ENCODE assay signal across 22 mouse cellular contexts in genomic region chr4:56961320-56961925, GRCm38 (mm10). TPM values are rescaled to one million over a fixed set of nuclear protein-coding genes. Genes with fewer than 3 reads are reported as not detected.
A peak's percentile ranks its signal among the peaks of the same experiment; 100 is the strongest.
DNase-seq lines count a peak whose midpoint lies in the region; ATAC-seq and TF ChIP-seq lines count a peak whose summit lies in the region.
"Had no signal": no experiment of that assay in that cellular context is flagged by ENCODE, and none has a peak within 500 bp of the region (broad histone marks: within the 10 kb centered on the region; RNA-seq: fewer than 3 reads in every experiment).

No protein-coding gene starts in this region.

- H3K4me1 ChIP-seq in heart, embryonic 13.5 days = peaks cover 21% of the 10 kb centered on the region
- peaks cover 6% of the 10 kb centered on the region for H3K4me1 ChIP-seq in heart, embryonic 12.5 days (replicated peaks)
- peaks cover 3% of the 10 kb centered on the region; the same call in 1 of the 2 replicates for H3K4me1 ChIP-seq in liver, adult 2 months (ENCODE audit: control insufficient read depth, insufficient read depth, low read length)
- peaks cover 6% of the 10 kb centered on the region; the same call in 1 of the 2 replicates for H3K4me1 ChIP-seq in liver, embryonic 12.5 days
- H3K4me1 ChIP-seq in intestine, embryonic 16.5 days (ENCODE audit: control insufficient read depth, insufficient read depth, low read length) = peaks cover 4% of the 10 kb centered on the region; the same call in 1 of the 2 replicates
- H3K4me1 ChIP-seq: embryonic facial prominence, embryonic 15.5 days; forebrain, embryonic 12.5 days; hindbrain, embryonic 13.5 days; stomach, embryonic 15.5 days had no signal

- H3K27ac ChIP-seq in heart, embryonic 13.5 days (replicated peaks) = 0 out of 2 replicates have a peak overlapping the region, but pooled peaks have one; percentile 28
- H3K27ac ChIP-seq in heart, embryonic 12.5 days (ENCODE audit: poor library complexity, severe bottlenecking) = no peak overlapping the region
- H3K27ac ChIP-seq in liver, adult 2 months (replicated peaks; ENCODE audit: insufficient read depth, low read depth, low read length) = no peak overlapping the region
- no peak overlapping the region for H3K27ac ChIP-seq in liver, embryonic 12.5 days
- H3K27ac ChIP-seq in intestine, embryonic 16.5 days (ENCODE audit: low read length) = no peak overlapping the region
- H3K27ac ChIP-seq: embryonic facial prominence, embryonic 15.5 days; forebrain, embryonic 12.5 days; heart, embryonic 15.5 days; hindbrain, embryonic 13.5 days; kidney, postnatal 0 days; limb, embryonic 10.5 days; stomach, embryonic 15.5 days had no signal

- no peak overlapping the region for H3K4me2 ChIP-seq in heart, embryonic 13.5 days
- H3K4me2 ChIP-seq in heart, embryonic 12.5 days = no peak overlapping the region
- no peak overlapping the region for H3K4me2 ChIP-seq in liver, embryonic 12.5 days
- H3K4me2 ChIP-seq in intestine, embryonic 16.5 days (ENCODE audit: low read depth, low read length) = no peak overlapping the region
- H3K4me2 ChIP-seq: embryonic facial prominence, embryonic 15.5 days; forebrain, embryonic 12.5 days; heart, embryonic 15.5 days; hindbrain, embryonic 13.5 days; liver, embryonic 11.5 days; lung, embryonic 14.5 days; stomach, embryonic 15.5 days had no signal

- TF ChIP-seq POLR2A in liver, adult 2 months (IDR thresholded peaks at IDR 0.05; ENCODE audit: extremely low read depth, insufficient read depth, low read length) = no peak

- no peak for TF ChIP-seq CTCF in liver, adult 2 months (IDR thresholded peaks at IDR 0.05; ENCODE audit: low read depth, low read length)

- ATAC-seq in heart, embryonic 13.5 days (ENCODE audit: extremely low read depth, insufficient number of reproducible peaks, low FRiP score, low TSS enrichment) = no peak
- no peak for ATAC-seq in heart, embryonic 12.5 days (ENCODE audit: insufficient number of reproducible peaks, low FRiP score)
- no peak for ATAC-seq in liver, embryonic 12.5 days
- peak; percentile 70 for ATAC-seq in intestine, embryonic 16.5 days

- WGBS in heart, embryonic 13.5 days = 50% methylated on average over 12 of the region's 12 CpGs
- WGBS in heart, embryonic 12.5 days = 69% methylated on average over 12 of the region's 12 CpGs
- 41% methylated on average over 12 of the region's 12 CpGs for WGBS in liver, adult 2 months
- WGBS in liver, embryonic 12.5 days (ENCODE audit: insufficient replicate concordance) = 76% methylated on average over 12 of the region's 12 CpGs
- WGBS in intestine, embryonic 16.5 days = 58% methylated on average over 12 of the region's 12 CpGs

- no peaks in the 10 kb centered on the region for H3K27me3 ChIP-seq in heart, embryonic 13.5 days (replicated peaks)
- H3K27me3 ChIP-seq in heart, embryonic 12.5 days (replicated peaks) = no peaks in the 10 kb centered on the region
- no peaks in the 10 kb centered on the region for H3K27me3 ChIP-seq in liver, adult 2 months (ENCODE audit: control insufficient read depth, insufficient read depth, low read length)
- no peaks in the 10 kb centered on the region for H3K27me3 ChIP-seq in liver, embryonic 12.5 days (replicated peaks)
- no peaks in the 10 kb centered on the region for H3K27me3 ChIP-seq in intestine, embryonic 16.5 days (replicated peaks; ENCODE audit: control insufficient read depth, insufficient read depth, low read length)
- H3K27me3 ChIP-seq: embryonic facial prominence, embryonic 15.5 days; forebrain, embryonic 12.5 days; heart, embryonic 15.5 days; hindbrain, embryonic 13.5 days; stomach, embryonic 15.5 days had no signal

- peak; percentile 65 for DNase-seq in liver, adult 2 months (ENCODE audit: extremely low read depth, low read depth, low spot score)
- peak; percentile 43 for DNase-seq in testis, postnatal 14 days (ENCODE audit: low spot score)
- DNase-seq in embryo, embryonic 10 days (ENCODE audit: low spot score) = no peak
- DNase-seq in adrenal gland, postnatal 4 days (ENCODE audit: low spot score in 2 of 2) = no peak
- DNase-seq: adrenal gland, postnatal 25 days; cerebellum, adult 18-20 months; cerebellum, postnatal 25 days; lung, embryonic 14.5 days; lung, postnatal 4 days had no signal

- no peak overlapping the region for H3K9ac ChIP-seq in heart, embryonic 13.5 days
- no peak overlapping the region for H3K9ac ChIP-seq in heart, embryonic 12.5 days
- no peak overlapping the region for H3K9ac ChIP-seq in liver, adult 2 months (ENCODE audit: low read depth, low read length)
- H3K9ac ChIP-seq in liver, embryonic 12.5 days = no peak overlapping the region
- no peak overlapping the region for H3K9ac ChIP-seq in intestine, embryonic 16.5 days (ENCODE audit: low read depth, low read length)
- H3K9ac ChIP-seq: embryonic facial prominence, embryonic 15.5 days; forebrain, embryonic 12.5 days; heart, embryonic 15.5 days; hindbrain, embryonic 13.5 days; lung, embryonic 14.5 days; stomach, embryonic 15.5 days had no signal

- no peaks in the 10 kb centered on the region for H3K36me3 ChIP-seq in heart, embryonic 13.5 days
- H3K36me3 ChIP-seq in heart, embryonic 12.5 days = no peaks in the 10 kb centered on the region
- H3K36me3 ChIP-seq in liver, adult 2 months (ENCODE audit: control insufficient read depth, insufficient read depth, low read length) = no peaks in the 10 kb centered on the region
- no peaks in the 10 kb centered on the region for H3K36me3 ChIP-seq in liver, embryonic 12.5 days
- no peaks in the 10 kb centered on the region for H3K36me3 ChIP-seq in intestine, embryonic 16.5 days (ENCODE audit: control insufficient read depth, insufficient read depth, low read length)
- H3K36me3 ChIP-seq: embryonic facial prominence, embryonic 15.5 days; forebrain, embryonic 12.5 days; heart, embryonic 15.5 days; limb, embryonic 10.5 days; stomach, embryonic 15.5 days had no signal

- no peak overlapping the region for H3K4me3 ChIP-seq in heart, embryonic 13.5 days
- H3K4me3 ChIP-seq in heart, embryonic 12.5 days = no peak overlapping the region
- no peak overlapping the region for H3K4me3 ChIP-seq in liver, adult 2 months (ENCODE audit: insufficient read depth, low read depth, low read length)
- no peak overlapping the region for H3K4me3 ChIP-seq in liver, embryonic 12.5 days
- no peak overlapping the region for H3K4me3 ChIP-seq in intestine, embryonic 16.5 days (ENCODE audit: low read length)
- H3K4me3 ChIP-seq: embryonic facial prominence, embryonic 15.5 days; forebrain, embryonic 12.5 days; heart, embryonic 15.5 days; hindbrain, embryonic 13.5 days; limb, embryonic 10.5 days; stomach, embryonic 15.5 days had no signal

- H3K79me2 ChIP-seq in liver, adult 2 months (ENCODE audit: control insufficient read depth, insufficient read depth, low read length) = no peaks in the 10 kb centered on the region

- no peaks in the 10 kb centered on the region for H3K9me3 ChIP-seq in heart, embryonic 13.5 days
- H3K9me3 ChIP-seq in heart, embryonic 12.5 days (replicated peaks) = no peaks in the 10 kb centered on the region
- no peaks in the 10 kb centered on the region for H3K9me3 ChIP-seq in liver, embryonic 12.5 days (replicated peaks)
- no peaks in the 10 kb centered on the region for H3K9me3 ChIP-seq in intestine, embryonic 16.5 days (ENCODE audit: control insufficient read depth, low read length)
- H3K9me3 ChIP-seq: embryonic facial prominence, embryonic 15.5 days; forebrain, embryonic 12.5 days; heart, embryonic 15.5 days; hindbrain, embryonic 13.5 days; limb, embryonic 10.5 days; stomach, embryonic 15.5 days had no signal

RNA-seq across cellular contexts. Expression of gene Tmem245, which starts 14.2 kb away (rescaled TPM):
- 14.9 and 17.1 TPM in 2 replicates for polyA plus RNA-seq in heart, embryonic 13.5 days (2015; fragmentation: Nextera tagmentation; extraction: Ambion mirVana)
- polyA plus RNA-seq in heart, embryonic 12.5 days (2016; fragmentation: Nextera tagmentation; extraction: Ambion mirVana) = 21.3 and 23.1 TPM in 2 replicates
- total RNA-seq in liver, adult 2 months (2014; rRNA removed) = 16.3 and 20.9 TPM in 2 replicates
- polyA plus RNA-seq in liver, adult 2 months (2012; rRNA removed) = 4.4 and 5.3 TPM in 2 replicates
- 5.8 and 6.1 TPM in 2 replicates for polyA plus RNA-seq in liver, embryonic 12.5 days (2016; fragmentation: Nextera tagmentation; extraction: Ambion mirVana)
- 6.3 and 6.7 TPM in 2 replicates for polyA plus RNA-seq in intestine, embryonic 16.5 days (2015; fragmentation: Nextera tagmentation; extraction: Ambion mirVana)
- total RNA-seq in adrenal gland, postnatal 4 days (2021) = 10 to 100 TPM; 40.9 to 43.7 TPM

RNA-seq across cellular contexts. Expression of gene Frrs1l, which starts 28.8 kb away (rescaled TPM):
- polyA plus RNA-seq in heart, embryonic 13.5 days (2015; fragmentation: Nextera tagmentation; extraction: Ambion mirVana) = 0.18 and 0.21 TPM in 2 replicates
- 0.27 and 0.42 TPM in 2 replicates for polyA plus RNA-seq in heart, embryonic 12.5 days (2016; fragmentation: Nextera tagmentation; extraction: Ambion mirVana)
- under 0.01 TPM in 1 of 2 replicates, not detected in the other for total RNA-seq in liver, adult 2 months (2014; rRNA removed)
- polyA plus RNA-seq in liver, adult 2 months (2012; rRNA removed) = not detected in 2 replicates
- polyA plus RNA-seq in liver, embryonic 12.5 days (2016; fragmentation: Nextera tagmentation; extraction: Ambion mirVana) = 0.06 TPM in 1 of 2 replicates, not detected in the other
- 0.39 and 0.43 TPM in 2 replicates for polyA plus RNA-seq in intestine, embryonic 16.5 days (2015; fragmentation: Nextera tagmentation; extraction: Ambion mirVana)
- under 1 TPM; 0.84 to 0.99 TPM for total RNA-seq in adrenal gland, postnatal 4 days (2021)
- polyA plus RNA-seq: thymus, postnatal 0 days had no signal

Comparison
In these comparisons a context has a peak if more than half of its experiments do, and no peak if none do; other contexts are left out.
1. DNase-seq: peak in liver, adult 2 months (single experiment) and testis, postnatal 14 days (single experiment); none in embryo, embryonic 10 days (single experiment) and adrenal gland, postnatal 4 days (0 of 2).